Mouse (Mus musculus) CH12.LX (cell line): ENCODE measurements around the gene Pax5.

Experiments
- CTCF ChIP-seq, 2 experiments: IDR thresholded peaks in 1 of 2; conservative IDR thresholded peaks in 1 of 2; 2 replicates each; pipeline ENCODE4 v1.5.1; 2011 to 2012; ENCODE audit warnings: low read depth in 2 of 2, low read length in 2 of 2, improper control_type of control experiment in 1 of 2, inconsistent platforms in 1 of 2, mild to moderate bottlenecking in 1 of 2, moderate library complexity in 1 of 2
- KAT2A ChIP-seq: IDR thresholded peaks from 2 replicates; pipeline ENCODE4 v1.6.1; 2012; ENCODE audit warnings: low read length, improper control_type of control experiment, inconsistent platforms; ENCODE audit not compliant: insufficient replicate concordance

DNA sequence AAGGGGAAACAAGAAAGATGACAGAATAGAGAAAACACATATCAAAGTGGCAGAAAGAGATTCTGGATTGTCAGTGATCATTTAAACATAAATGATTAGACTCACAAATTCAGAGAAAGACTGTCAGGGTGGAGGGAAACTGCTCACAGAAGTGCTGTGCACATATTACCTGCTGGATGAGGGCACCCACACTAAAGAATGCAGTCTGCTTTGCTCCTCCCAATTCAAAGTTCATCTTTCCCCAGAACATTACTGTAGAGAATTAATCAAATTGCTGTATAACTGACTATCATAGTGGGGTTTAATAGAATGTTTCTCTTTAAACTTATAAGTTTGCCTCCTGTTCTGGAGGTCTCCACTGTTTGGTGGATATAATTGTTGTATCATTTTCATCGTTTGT is 30.2 kb upstream of the Pax5 start:
- TF ChIP-seq KAT2A (no peak), CTCF (conservative IDR thresholded peaks at IDR 0.05 in 1 of 2, IDR thresholded peaks at IDR 0.05 in 1 of 2; ENCODE audit: low read depth in 2 of 2, low read length in 2 of 2) (no peak)
